Mouse (Mus musculus): ENCODE results near the gene Epn2. TPM values are rescaled to one million over a fixed set of nuclear protein-coding genes. Genes with fewer than 3 reads are reported as not detected.

Gene Epn2
- polyA plus RNA-seq, 1 experiment from 2014 or later, result 28.0 TPM

DNA sequence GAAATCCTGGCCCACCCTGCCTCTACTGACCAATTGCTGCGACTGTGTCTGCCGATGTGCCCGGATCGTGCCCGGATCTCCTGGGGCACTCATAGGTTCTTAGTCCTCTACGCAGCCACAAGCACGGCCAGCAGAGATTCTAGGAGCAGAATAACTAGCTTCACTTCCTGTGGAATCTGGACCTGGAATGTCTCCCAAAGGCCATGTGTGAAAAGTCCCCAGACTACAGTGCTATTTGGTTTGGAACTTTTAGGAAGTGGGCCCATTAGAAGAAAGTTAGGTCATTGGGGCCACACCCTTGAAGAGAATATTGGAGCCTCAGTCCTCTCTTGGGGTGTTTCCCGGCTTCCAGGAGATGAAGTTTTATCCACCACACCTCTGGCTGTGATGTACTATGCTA lies 38.6 kb upstream of the Epn2 start:
- Histone ChIP-seq H3K4me1 (ENCODE audit: control insufficient read depth, insufficient read depth, low read length) (peaks cover 12% of the 10 kb centered on the region; the same call in 1 of the 2 replicates), H3K27ac (replicated peaks; ENCODE audit: low read depth, low read length) (no peak overlapping the region), H3K4me3 (ENCODE audit: low read depth, low read length) (no peak overlapping the region), H3K9ac (ENCODE audit: low read depth, low read length) (no peak overlapping the region), H3K36me3 (ENCODE audit: control insufficient read depth, insufficient read depth, low read length) (no peaks in the 10 kb centered on the region), H3K9me3 (ENCODE audit: control insufficient read depth, low read length) (no peaks in the 10 kb centered on the region), H3K27me3 (replicated peaks; ENCODE audit: control insufficient read depth, insufficient read depth, low read length) (no peaks in the 10 kb centered on the region), H3K4me2 (ENCODE audit: low read depth, low read length) (no peak overlapping the region)
- DNase-seq (ENCODE audit: low spot score) (no peak), ATAC-seq (ENCODE audit: low read depth) (no peak)
- 86% methylated on average over 8 of the region's 8 CpGs for WGBS

GRCm38 (mm10) chr11:61617293-61617975 lies 37.9 kb upstream of the Epn2 start:
- Histone ChIP-seq H3K36me3 (ENCODE audit: control insufficient read depth, insufficient read depth, low read length) (no peaks in the 10 kb centered on the region), H3K9ac (ENCODE audit: low read depth, low read length) (no peak overlapping the region), H3K4me3 (ENCODE audit: low read depth, low read length) (no peak overlapping the region), H3K27ac (replicated peaks; ENCODE audit: low read depth, low read length) (no peak overlapping the region), H3K4me2 (ENCODE audit: low read depth, low read length) (no peak overlapping the region), H3K4me1 (ENCODE audit: control insufficient read depth, insufficient read depth, low read length) (peaks cover 12% of the 10 kb centered on the region; the same call in 1 of the 2 replicates), H3K9me3 (ENCODE audit: control insufficient read depth, low read length) (no peaks in the 10 kb centered on the region), H3K27me3 (replicated peaks; ENCODE audit: control insufficient read depth, insufficient read depth, low read length) (no peaks in the 10 kb centered on the region)
- no peak for ATAC-seq (ENCODE audit: low read depth)
- no peak for DNase-seq (ENCODE audit: low spot score)
- WGBS, result 73% methylated on average over 7 of the region's 7 CpGs

DNA sequence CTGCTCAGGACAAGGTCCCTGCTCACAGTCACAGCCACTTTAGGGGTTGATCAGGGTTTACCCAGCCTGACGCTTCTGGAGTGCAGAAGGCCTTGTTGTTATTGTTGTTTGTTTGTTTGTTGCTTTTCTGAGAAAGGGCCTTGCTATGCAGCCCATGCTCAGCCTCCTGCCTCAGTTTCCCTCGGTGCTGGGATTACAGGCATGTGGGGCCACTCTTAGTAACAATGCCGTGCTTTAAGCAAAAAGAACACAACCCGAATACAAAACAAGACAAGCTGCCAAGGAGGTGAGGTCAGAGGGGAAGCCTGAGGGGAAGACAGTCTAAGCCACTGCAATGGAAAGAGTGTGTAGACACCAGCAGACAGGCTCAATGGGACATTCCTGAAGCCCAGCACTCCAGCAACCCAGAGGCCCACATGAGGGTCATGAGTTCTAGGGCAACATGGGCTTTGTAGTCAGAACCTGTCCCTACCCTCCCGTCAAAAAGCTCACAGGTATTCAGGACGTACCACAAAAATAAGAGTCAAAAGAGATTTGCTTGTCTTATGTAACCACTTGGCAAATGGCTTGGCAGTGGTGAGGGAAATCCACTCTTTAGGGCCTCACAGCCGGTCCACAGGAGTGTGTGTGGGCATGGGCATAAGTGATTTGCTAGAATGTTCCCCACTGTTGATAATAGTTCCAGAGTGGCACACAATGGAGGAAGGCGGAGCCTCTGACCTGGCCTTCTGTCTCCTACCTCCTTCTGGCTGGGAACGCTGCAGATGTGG lies 37.2 kb upstream of the Epn2 start:
- Histone ChIP-seq H3K9me3 (ENCODE audit: control insufficient read depth, low read length) (no peaks in the 10 kb centered on the region), H3K4me1 (ENCODE audit: control insufficient read depth, insufficient read depth, low read length) (peaks cover 12% of the 10 kb centered on the region; the same call in 1 of the 2 replicates), H3K27ac (replicated peaks; ENCODE audit: low read depth, low read length) (peak overlapping the region; percentile 54), H3K9ac (ENCODE audit: low read depth, low read length) (peak overlapping the region; percentile 41; the same call in 1 of the 2 replicates), H3K36me3 (ENCODE audit: control insufficient read depth, insufficient read depth, low read length) (no peaks in the 10 kb centered on the region), H3K4me2 (ENCODE audit: low read depth, low read length) (peak overlapping the region; percentile 55), H3K27me3 (replicated peaks; ENCODE audit: control insufficient read depth, insufficient read depth, low read length) (no peaks in the 10 kb centered on the region), H3K4me3 (ENCODE audit: low read depth, low read length) (no peak overlapping the region)
- ATAC-seq (ENCODE audit: low read depth) (no peak), DNase-seq (ENCODE audit: low spot score) (peak; percentile 5)
- WGBS, result 60% methylated on average over 9 of the region's 9 CpGs

- DNase-seq (ENCODE audit: low spot score) (peak; percentile 58), ATAC-seq (ENCODE audit: low read depth) (peak; percentile 19)
- H3K4me3 ChIP-seq (ENCODE audit: low read depth, low read length), result peak overlapping the region; percentile 23
- no peaks in the 10 kb centered on the region for H3K9me3 ChIP-seq (ENCODE audit: control insufficient read depth, low read length)
- H3K4me2 ChIP-seq (ENCODE audit: low read depth, low read length), result peak overlapping the region; percentile 55
- H3K4me1 ChIP-seq (ENCODE audit: control insufficient read depth, insufficient read depth, low read length), result peaks cover 12% of the 10 kb centered on the region; the same call in 1 of the 2 replicates
- H3K36me3 ChIP-seq (ENCODE audit: control insufficient read depth, insufficient read depth, low read length), result no peaks in the 10 kb centered on the region
- peak overlapping the region; percentile 54 for H3K27ac ChIP-seq (replicated peaks; ENCODE audit: low read depth, low read length)
- peak overlapping the region; percentile 50 for H3K9ac ChIP-seq (ENCODE audit: low read depth, low read length)
- 10% methylated on average over 17 of the region's 22 CpGs for WGBS
- no peaks in the 10 kb centered on the region for H3K27me3 ChIP-seq (replicated peaks; ENCODE audit: control insufficient read depth, insufficient read depth, low read length)
Observed at GRCm38 (mm10) chr11:61615686-61616522, 36.4 kb upstream of the Epn2 start.

GRCm38 (mm10) chr11:61614401-61614800 lies 34.9 kb upstream of the Epn2 start:
- Histone ChIP-seq H3K27ac (replicated peaks; ENCODE audit: low read depth, low read length) (no peak overlapping the region), H3K4me3 (ENCODE audit: low read depth, low read length) (no peak overlapping the region), H3K36me3 (ENCODE audit: control insufficient read depth, insufficient read depth, low read length) (no peaks in the 10 kb centered on the region), H3K27me3 (replicated peaks; ENCODE audit: control insufficient read depth, insufficient read depth, low read length) (no peaks in the 10 kb centered on the region), H3K9me3 (ENCODE audit: control insufficient read depth, low read length) (no peaks in the 10 kb centered on the region), H3K4me2 (ENCODE audit: low read depth, low read length) (no peak overlapping the region), H3K4me1 (ENCODE audit: control insufficient read depth, insufficient read depth, low read length) (peaks cover 12% of the 10 kb centered on the region; the same call in 1 of the 2 replicates), H3K9ac (ENCODE audit: low read depth, low read length) (no peak overlapping the region)
- ATAC-seq (ENCODE audit: low read depth) (no peak), DNase-seq (ENCODE audit: low spot score) (no peak)
- WGBS, result 61% methylated on average over 5 of the region's 5 CpGs

DNA sequence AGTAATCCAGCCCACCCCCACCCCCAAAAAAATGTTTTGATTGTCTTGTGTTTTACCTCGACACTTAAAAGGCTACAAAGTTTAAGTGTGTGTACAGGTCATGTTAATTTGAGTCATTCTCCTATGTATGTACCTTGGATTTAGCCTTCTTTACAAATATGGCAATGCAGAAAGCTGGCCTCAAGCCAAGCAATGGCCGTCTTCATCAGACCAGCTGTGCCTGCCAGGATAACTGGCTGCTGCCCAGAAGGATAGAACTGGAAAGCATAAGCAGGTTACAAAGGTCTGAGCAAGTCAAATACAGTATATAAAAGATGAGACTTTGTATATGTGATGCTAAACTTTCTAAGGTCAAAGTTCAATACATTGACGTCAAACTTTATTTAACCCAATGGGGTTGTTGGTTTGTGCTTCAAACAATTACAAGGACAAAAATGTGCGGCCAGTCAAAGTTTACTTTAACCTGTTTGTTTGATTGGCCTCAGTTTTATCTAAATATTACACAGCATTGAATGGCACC lies 32.7 kb upstream of the Epn2 start:
- H3K9me3 ChIP-seq (ENCODE audit: control insufficient read depth, low read length), result peaks cover 10% of the 10 kb centered on the region; the same call in 1 of the 2 replicates
- WGBS, result 68% methylated on average over 4 of the region's 4 CpGs
- H3K9ac ChIP-seq (ENCODE audit: low read depth, low read length), result no peak overlapping the region
- H3K36me3 ChIP-seq (ENCODE audit: control insufficient read depth, insufficient read depth, low read length), result no peaks in the 10 kb centered on the region
- ATAC-seq (ENCODE audit: low read depth) (no peak), DNase-seq (ENCODE audit: low spot score) (peak; percentile 7)
- no peak overlapping the region for H3K4me3 ChIP-seq (ENCODE audit: low read depth, low read length)
- peaks cover 12% of the 10 kb centered on the region; the same call in 1 of the 2 replicates for H3K4me1 ChIP-seq (ENCODE audit: control insufficient read depth, insufficient read depth, low read length)
- H3K27ac ChIP-seq (replicated peaks; ENCODE audit: low read depth, low read length), result no peak overlapping the region
- H3K4me2 ChIP-seq (ENCODE audit: low read depth, low read length), result no peak overlapping the region
- no peaks in the 10 kb centered on the region for H3K27me3 ChIP-seq (replicated peaks; ENCODE audit: control insufficient read depth, insufficient read depth, low read length)

DNA sequence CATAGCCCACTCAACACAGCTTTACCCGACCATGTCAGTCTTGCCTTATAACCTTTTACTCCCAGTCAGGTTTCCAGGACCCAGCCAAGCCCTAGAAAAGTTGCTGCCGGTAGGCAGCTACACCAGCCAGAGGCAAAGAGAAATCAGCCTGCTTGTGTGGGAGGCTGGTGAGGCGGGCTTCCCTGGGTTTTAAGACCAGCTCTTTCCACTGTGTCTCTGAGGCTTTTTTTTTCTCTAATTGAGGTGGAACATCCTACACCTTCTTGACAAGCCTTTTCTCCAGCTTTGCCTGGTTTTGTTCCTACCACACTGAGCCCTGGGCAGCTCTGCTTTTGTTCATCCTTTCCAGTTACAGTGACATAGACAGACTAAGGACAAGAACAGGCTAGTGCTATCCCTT lies 31.7 kb upstream of the Epn2 start:
- DNase-seq (ENCODE audit: low spot score), result no peak
- 72% methylated on average over 3 of the region's 3 CpGs for WGBS
- H3K9me3 ChIP-seq (ENCODE audit: control insufficient read depth, low read length), result peaks cover 18% of the 10 kb centered on the region; the same call in 1 of the 2 replicates

DNA sequence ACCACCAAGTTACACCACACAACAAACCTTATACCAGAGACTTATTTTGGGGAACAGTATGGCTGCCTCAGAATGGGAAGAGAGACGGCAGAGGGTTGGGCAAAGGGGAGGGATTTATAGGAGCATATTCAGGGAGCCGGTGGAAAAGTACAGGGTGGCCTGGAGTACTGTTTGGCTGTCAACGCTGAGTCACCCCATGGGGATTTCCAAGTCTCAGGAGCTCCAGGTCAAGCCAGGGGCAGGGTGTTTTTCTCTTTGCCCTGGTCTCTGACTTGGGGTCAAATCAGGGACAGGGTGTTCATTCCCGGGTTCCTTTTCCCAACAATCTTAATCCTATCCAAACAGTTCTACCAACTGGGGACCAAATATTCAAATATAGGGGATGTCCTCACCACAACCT lies 28.6 kb upstream of the Epn2 start:
- Histone ChIP-seq H3K9ac (ENCODE audit: low read depth, low read length) (no peak overlapping the region), H3K27me3 (replicated peaks; ENCODE audit: control insufficient read depth, insufficient read depth, low read length) (no peaks in the 10 kb centered on the region), H3K4me2 (ENCODE audit: low read depth, low read length) (no peak overlapping the region), H3K9me3 (ENCODE audit: control insufficient read depth, low read length) (peaks cover 19% of the 10 kb centered on the region; the same call in 1 of the 2 replicates), H3K36me3 (ENCODE audit: control insufficient read depth, insufficient read depth, low read length) (no peaks in the 10 kb centered on the region), H3K4me1 (ENCODE audit: control insufficient read depth, insufficient read depth, low read length) (no peaks in the 10 kb centered on the region), H3K4me3 (ENCODE audit: low read depth, low read length) (no peak overlapping the region), H3K27ac (replicated peaks; ENCODE audit: low read depth, low read length) (no peak overlapping the region)
- WGBS, result 85% methylated on average over 4 of the region's 4 CpGs
- ATAC-seq (ENCODE audit: low read depth) (no peak), DNase-seq (ENCODE audit: low spot score) (no peak)

More for the DNA sequence above, 31.7 kb upstream of the Epn2 start:
- Histone ChIP-seq H3K4me1 (ENCODE audit: control insufficient read depth, insufficient read depth, low read length) (peaks cover 8% of the 10 kb centered on the region; the same call in 1 of the 2 replicates), H3K27me3 (replicated peaks; ENCODE audit: control insufficient read depth, insufficient read depth, low read length) (no peaks in the 10 kb centered on the region), H3K4me3 (ENCODE audit: low read depth, low read length) (no peak overlapping the region), H3K4me2 (ENCODE audit: low read depth, low read length) (no peak overlapping the region), H3K27ac (replicated peaks; ENCODE audit: low read depth, low read length) (no peak overlapping the region), H3K36me3 (ENCODE audit: control insufficient read depth, insufficient read depth, low read length) (no peaks in the 10 kb centered on the region), H3K9ac (ENCODE audit: low read depth, low read length) (no peak overlapping the region)
- ATAC-seq (ENCODE audit: low read depth), result no peak

All from embryonic facial prominence, embryonic 14.5 days (tissue).